Mouse (Mus musculus) erythroblast, adult 5-6 weeks (primary cell): Measurements from ENCODE around the gene Nlgn1. TPM values are rescaled to one million over a fixed set of nuclear protein-coding genes. Genes with fewer than 3 reads are reported as not detected.
"Not testable (repeated sequence)": the region's sequence is repeated elsewhere in the genome, so short reads cannot be mapped to it uniquely, and the experiment has no call there.

ENCODE experiments used
- ATAC-seq: replicated peaks from 2 replicates; pipeline ENCODE4 v1.8.0; 2016; ENCODE audit warnings: moderate number of reproducible peaks, mild to moderate bottlenecking, moderate TSS enrichment, inconsistent platforms; ENCODE audit not compliant: poor library complexity, low FRiP score, severe bottlenecking
- total RNA-seq, 2 experiments: library from RNA; stranded (forward) in 1 of 2; stranded (reverse) in 1 of 2; fragments of 150-400 nt in 1 of 2; fragments of 200-764, 138-1000 nt in 1 of 2; gene quantifications; 2 replicates each; pipeline versions ENCODE4 v1.2.3 to v1.2.4; 2015 to 2017; ENCODE audit warnings: low replicate concordance in 2 of 2

The Nlgn1 gene
- total RNA-seq, 2 experiments from 2014 or later = not detected

DNA sequence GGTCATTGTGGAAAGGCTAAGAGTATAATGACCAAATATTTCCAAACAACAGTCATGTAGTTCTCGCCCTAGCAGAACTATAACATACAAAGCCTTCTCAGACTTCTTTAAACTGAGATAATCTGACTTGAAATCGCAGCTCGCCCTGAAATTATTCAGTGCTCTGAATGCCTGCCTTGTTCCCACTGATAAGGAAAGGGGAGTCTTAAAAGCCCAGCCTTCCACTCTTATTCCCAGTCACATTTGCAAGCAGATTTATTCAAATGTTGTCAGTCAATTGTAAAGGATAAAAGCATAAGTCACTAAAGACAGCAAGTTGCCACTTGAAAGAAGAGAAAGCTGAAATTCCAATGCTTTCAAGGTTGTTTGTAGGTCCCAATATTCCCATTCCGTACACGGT is 658.9 kb downstream of the Nlgn1 start:
- no peak for ATAC-seq

DNA sequence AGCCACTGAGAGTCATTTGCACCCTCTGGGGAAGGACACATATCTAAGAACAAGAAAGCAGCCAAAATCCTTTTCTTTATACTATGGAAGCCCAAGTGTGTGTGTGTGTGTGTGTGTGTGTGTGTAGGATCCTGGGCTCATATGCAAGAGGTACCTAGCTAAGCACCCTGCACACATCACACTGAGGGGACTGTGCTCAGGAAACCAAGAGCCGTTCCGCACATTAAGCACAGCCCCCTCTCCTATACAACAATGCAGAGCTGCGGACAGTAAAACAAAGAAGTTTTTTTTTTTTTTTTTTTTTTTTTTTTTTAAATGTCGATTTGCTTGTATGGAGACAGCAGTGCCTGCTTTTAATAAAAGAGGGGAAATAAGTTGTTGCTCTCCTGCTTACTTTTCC is 659.5 kb downstream of the Nlgn1 start:
- no peak for ATAC-seq

DNA sequence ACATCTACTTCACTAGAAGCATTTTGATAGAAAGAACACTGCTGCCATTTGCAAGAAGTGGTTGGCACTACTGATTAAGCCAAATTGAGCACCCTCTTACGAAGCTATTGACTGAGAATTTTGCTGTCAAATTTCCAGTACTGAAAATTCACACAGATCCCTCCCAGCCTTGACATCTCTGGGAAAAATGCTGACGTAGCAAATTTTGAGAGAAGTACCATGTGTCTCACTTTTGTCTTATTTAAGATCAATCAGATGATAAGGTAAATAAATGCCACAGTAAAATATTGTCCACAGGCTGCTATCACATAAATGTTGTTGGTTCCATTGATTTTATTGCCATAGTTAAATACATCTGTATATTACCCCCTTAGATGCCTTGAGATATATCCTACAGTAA is 668.8 kb downstream of the Nlgn1 start:
- no peak for ATAC-seq

DNA sequence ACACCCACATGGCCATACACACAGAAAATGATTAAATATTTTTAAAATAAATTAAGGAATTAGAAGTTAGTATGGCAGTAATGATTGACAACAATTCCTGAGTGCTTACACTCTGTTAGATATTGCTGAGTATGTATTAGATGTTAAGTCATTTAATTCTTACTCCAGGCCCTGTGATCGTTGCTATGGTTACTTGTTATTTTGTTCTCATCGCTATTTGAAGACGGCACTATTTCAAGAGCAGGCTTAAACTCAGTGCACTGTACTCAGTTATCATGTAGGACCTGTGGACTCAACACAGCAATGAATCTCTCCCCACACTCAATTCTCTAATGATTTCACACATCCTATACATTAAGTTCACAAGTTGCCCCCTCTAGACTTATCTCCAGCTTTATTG is 672.0 kb downstream of the Nlgn1 start:
- no peak for ATAC-seq

DNA sequence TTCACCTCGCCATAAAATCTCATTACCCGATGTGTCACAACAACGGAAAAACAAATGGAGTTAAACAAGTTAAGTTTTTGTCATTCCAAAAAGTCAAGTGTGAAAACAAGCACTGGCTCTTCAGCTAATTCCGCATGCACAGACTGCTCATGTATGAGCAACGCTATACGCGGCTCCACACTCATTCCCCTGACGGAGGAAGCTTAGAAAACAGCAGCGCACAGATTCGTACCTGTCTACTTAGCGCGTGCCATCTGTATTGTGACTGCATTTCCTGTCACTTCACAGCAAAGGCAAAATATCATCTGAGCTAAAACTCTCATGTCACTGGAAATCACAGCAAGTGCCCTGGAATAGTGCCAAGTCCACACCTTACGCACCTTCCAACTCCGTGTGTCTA is 674.3 kb downstream of the Nlgn1 start:
- no peak for ATAC-seq

DNA sequence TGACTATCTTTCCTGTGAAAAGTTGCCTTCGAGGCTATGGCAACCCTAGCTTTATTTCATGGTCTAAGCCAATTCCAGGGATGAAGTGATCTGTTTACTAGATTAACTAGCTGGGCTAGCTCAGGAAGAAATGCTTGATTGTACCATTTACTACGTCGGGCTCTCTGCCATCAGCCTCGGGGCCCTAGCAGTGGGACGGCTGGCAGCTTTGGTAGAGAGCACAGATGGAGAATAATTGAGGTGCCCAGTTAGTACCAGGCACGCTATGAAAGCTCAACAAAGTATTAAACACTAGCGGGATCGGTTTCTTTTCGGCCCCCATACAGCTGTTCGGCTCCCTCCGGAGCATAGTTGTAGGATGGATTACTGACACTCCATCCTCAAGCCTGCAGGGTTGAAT is 675.2 kb downstream of the Nlgn1 start:
- no peak for ATAC-seq

DNA sequence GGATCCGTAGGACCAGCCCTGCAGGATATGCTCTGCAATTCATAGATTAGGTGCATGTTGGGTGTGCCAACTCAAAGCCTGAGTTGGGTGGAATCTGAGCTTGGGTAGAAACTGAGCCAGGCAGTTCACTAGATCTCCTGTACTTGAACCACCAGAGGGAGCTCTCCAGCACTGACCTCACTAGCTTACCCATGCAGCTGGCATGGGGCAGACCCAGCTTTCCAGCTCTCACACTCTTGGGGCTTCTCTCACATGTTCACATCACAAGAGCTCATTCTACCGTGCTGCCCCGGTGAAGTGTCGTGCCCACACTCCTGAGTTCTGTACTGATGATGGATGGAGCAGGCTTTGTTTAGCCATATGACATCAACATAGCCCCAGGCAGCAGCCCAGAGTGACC is 679.2 kb downstream of the Nlgn1 start:
- no peak for ATAC-seq

DNA sequence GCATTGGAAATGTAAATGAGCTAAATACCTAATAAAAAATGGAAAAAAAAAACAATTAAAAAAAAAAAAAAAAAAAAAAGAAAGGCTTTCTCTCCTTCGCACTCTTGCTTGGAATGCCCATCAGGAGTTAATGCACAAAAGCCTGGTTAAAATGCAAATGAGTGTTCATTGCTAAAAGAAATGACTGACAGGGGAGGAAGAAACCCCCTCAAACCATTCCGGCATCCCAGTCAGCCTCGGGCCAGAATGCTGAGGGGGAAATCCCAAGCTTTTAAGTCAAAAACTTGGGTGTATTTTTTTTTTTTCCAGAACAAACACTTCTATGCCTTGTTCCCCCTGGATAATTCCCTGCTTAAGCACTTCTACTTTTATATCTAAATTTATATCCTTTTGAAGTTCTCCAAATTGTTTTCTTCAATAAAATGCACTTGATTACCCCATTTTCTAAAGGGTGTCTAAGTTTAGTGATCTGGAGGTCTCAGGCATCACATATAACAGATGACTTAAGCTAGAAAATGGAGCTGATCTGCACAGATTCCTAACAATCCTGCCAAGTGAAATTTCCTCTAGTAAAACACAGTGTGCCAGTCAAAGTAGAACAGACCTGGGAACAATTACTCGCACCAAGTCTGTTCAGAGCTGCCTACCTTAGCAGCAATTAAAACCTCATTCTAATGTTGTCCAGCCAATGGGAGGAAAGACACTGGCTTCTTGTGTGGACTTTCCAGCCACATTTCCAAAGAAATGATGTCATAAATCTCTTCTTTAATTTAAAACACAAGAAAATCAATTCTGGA is 686.2 kb downstream of the Nlgn1 start:
- no peak for ATAC-seq

DNA sequence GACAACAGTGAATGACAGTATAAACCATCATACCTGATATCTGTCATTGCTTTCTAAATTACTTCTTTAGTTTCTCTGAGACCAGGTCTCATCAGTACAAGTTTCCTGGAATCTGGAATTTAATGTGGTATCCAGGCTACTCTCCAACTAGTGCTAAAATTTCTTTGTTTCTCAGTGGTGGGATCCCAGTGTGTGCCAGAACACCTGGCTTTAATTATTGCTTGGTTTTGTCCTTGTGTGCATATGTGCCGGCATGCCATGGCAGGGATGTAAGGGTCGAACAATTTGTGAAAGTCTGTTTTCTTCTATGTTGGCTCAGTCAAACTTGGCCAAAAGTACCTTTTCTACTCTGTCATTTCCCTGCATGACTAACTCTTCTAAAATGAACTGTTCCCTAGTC is 703.1 kb downstream of the Nlgn1 start:
- no peak for ATAC-seq

DNA sequence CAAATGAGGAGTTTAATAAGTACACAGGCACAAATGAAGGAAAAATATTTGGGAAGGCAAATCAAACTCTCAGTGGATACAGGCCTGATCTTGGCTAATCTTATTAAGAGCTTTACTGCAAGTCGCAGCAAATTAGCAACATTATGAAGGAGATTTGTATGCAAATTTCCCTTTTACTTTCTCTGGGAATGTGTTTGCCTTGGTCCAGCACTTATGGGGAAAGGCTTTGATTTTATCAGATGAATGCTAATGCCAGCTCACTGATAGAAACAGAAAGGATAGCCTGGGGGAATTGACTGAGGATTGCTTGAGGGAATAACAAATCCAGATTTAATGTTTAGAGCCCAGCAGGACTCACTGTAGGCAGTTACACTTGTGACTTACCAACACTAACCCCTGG is 725.7 kb downstream of the Nlgn1 start:
- no peak for ATAC-seq

DNA sequence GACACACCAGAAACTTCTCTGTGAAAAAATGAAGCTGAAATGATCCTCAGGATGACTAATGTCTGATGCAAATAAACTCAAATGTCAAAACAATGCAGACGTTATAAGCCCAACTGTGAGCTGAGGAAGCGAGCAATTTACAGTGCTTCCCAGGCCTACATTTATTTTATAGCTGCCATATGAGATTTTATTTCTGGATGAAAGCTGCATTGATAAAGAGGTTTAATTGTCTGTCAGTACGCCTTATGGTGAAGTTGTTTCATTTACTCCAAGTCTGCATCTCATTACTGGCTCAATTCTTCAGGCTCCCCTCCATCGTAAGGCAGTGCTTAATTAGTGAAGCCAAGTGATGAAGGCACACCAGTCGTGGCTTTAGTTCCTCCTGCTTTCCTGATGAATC is 734.7 kb downstream of the Nlgn1 start:
- no peak for ATAC-seq

DNA sequence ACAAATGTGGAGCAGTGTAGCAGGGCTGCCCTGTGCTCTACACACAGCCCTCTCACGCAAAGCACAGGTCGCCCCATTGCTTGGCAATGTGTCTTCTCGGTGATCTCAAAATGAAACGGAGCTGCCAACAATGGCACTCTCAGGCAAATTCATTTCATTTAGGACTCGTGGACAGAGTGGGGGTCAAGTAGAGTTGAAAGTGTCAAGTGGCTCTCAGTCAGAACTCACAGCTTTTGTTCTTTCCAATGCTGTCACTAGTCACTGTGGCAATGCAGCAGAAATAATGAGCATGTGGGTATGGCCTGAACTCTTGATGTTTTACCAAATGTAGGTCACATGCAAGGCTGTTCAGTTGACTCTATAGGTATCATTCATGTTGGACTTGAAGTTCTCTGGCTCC is 756.7 kb downstream of the Nlgn1 start:
- ATAC-seq = no peak

DNA sequence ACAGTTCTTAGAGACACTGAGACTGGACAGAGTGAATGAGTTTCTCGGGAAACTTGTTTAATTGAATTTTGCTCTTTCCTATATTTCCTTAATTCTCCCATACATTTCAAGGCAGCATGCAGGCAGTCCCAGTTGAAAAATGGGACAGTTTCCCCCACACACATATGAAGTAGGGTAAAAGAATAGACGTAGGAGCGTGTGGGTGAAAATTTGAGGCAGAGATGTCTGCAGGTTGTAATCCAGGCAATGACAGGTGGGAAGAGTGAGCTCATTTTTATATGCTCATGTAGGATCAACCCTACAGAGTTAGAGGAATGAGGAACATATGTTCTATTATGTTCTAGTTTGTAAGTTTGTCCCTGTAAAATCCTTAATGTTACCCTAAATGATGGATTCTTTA is 757.4 kb downstream of the Nlgn1 start:
- no peak for ATAC-seq

DNA sequence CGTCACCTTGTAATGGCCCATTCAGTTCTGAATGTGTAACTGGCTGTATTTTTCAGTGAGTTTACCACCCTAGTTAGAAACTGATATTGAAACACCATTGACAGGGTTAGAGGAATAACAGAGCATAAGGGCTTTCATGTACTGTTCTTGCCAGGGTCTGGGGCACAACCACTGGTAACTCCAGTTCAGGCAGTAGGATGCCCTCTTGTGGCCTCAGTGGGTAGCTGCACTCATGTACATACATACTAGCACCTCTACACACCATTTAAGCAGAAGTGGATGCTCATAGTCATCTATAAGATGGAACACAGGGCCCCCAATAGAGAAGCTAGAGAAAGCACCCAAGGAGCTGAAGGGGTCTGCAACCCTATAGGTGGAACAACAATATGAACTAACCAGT is 773.7 kb downstream of the Nlgn1 start:
- ATAC-seq = not testable (repeated sequence)

DNA sequence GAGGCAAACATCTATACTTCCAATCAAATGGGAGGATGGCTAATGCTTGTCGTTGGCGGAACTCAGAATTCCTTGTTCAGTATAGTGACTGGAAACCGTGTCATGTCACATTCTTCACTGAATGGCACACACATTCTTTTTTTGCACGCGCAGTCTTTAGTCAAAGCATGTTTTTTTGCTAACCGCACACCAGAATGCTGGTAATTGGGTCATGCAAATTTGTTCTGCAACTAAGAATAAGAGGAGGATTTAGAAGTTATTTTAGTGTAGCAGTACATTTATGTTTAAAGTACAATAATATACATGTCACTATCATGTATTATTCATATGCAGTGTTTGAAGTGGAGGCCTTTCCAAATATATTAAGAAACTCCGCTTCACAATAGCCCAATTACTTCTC is 783.2 kb downstream of the Nlgn1 start:
- ATAC-seq = not testable (repeated sequence)

DNA sequence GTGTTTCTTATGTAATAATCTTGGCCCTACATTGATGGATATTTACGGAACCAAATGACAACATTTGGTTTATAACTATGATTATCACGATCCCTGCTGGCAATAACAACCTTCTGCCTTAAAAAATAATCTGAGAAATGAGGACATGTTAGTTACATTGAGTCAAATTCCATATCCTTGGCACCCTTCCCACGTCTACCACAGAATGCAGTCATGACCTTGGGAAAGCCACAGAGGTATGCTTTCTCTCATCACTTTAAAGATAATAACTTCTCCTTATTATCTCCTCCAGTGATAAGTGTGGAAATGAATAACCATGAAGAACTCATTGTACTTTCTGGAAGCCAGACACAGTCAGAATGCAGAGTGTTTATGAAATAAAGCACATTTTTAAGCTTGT is 808.0 kb downstream of the Nlgn1 start:
- ATAC-seq = not testable (repeated sequence)

DNA sequence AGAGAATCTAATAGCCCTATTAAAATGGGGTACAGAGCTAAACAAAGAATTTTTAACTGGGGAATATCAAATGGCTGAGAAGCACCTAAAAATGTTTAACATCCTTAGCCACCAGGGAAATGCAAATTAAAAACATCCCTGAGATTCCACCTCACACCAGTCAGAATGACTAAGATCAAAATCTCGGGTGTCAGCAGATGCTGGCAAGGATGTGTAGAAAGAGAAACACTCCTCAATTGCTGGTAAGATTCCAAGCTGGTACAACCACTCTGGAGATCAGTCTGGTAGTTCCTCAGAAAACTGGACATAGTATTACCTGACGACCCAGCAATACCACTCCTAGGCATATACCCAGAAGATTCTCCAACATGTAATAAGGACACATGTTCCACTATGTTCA is 869.2 kb downstream of the Nlgn1 start:
- no peak for ATAC-seq

DNA sequence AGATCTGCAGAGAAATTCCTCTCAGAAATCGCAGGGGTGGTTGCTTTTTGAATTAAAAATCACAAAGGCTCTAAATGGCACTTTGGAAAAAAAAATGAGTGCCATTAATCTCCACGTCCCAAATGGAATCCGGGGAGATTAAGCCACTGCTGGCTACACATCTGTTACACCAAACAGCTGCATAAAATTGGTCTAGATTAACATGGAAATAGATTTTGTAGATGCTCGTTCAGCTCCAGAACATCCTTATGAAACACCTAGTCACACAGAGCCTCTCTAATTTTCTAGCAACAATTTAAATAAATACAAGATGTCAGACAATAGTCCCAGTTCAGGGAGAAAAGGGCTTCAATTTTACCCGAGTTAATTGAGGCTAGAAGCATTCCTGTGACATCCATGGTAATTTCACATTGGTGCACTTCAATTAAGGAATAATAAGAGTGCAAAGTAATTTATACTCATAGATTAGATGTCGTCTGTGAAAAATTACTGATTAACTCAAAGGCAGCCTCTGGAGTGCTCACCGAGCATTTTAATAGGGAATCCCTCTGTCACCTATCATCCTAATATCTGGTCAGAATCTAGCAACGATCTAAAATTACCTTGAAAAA is 875.9 kb downstream of the Nlgn1 start:
- ATAC-seq = no peak

DNA sequence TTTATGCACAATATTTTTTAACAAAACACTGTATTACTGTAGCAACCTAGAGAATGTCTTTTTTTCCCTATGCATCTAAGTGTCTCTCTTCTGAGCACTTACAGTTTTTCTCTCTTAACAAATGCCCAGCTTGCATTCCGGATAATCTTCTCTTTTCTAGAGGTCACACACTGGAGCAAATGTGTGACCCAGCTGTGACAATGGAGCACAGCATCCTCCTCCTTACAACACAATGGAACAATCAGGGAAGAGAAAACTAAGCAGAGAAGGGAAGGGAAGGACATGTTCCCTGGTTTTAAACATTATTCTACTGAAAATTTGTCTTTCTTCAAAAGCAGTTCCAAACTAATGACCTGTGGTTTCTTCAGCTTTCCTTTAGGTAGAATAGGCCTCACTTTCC is 879.9 kb downstream of the Nlgn1 start:
- ATAC-seq = no peak

DNA sequence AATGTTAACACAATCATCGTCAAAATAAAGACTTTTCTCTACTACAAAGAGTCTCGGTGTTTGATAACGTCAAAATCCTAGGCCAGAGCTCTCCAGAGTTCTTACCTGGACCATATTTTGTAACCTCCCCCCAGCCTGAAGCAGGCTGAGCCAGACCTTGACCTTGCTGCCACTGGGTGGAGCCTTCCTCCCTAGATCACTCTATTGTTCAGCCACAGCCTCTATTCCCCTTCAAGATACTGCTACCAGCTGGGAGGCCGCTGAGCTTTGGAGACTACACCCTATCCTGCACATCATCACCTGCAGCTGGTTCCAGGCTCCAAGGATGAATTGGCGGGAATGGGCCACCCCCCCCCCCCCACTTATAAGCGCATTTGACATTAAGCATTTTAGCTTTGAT is 881.8 kb downstream of the Nlgn1 start:
- ATAC-seq = no peak

DNA sequence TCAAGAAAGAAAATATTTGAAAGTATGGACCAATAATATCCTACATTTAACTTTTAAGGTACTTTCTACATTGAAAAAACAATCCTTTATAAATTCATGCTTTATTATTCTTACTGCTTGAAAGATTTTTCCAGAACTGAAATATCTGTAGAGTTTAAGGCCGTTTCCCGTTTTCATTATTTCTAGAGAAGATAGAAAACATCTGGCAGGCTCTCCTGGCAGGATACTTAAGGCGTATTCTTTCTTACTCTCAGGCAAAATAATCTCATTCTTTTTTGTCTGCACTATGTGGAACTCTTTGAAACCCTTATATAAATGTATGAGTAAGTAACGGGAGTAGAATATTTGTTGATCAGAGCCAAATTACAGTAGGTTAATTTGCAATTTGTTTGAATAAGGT is 882.9 kb downstream of the Nlgn1 start:
- no peak for ATAC-seq

DNA sequence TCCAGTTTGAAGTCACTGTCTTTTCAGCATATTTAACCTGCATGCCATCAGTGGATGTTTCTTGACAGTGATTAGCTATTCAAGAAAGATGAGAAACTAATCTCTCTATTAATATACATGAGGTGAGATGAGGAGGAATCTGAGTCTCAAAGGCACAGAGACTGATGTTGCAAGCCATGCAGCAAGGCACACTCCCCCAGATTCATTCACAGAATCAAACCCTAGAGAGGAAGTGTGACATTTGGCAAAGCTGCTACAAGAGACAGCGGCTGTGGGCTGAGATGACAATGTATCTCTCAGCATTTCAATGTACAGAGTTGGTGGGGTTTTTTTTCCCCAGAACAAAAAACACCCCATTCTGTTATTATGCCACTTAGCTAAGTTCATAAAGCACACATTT is 885.1 kb downstream of the Nlgn1 start:
- no peak for ATAC-seq
